In the genomic region with DNA sequence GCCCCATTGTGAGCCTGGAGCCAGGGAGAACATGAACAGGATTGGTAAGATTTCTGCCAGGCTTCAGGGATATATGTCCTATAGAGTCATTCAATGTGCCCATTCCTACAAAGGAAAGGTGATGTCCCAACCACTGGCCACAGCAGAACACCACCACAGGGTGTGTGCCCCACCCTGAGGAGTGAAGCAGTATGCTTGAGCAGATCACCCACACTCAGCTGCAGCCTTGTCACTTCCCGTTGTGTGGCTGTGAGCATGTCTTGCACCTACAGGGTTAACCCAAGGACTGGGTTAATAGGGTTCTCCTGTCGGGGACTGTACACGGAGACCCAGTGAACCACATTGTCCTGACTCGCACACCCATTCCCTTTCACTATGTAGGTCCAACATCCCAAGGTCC, we compare ENCODE assay signal across 17 mouse cellular contexts.
"Had no signal": no experiment of that assay in that cellular context is flagged by ENCODE, and none has a peak within 500 bp of the region (broad histone marks: within the 10 kb centered on the region; RNA-seq: fewer than 3 reads in every experiment).

No protein-coding gene starts in this region.

- DNase-seq: lung, adult 18-20 months; lung, embryonic 14.5 days; lung, postnatal 10 days; lung, postnatal 4 days; retina, postnatal 1 day; right cerebral cortex, postnatal 14 days; thymus, postnatal 25 days had no signal

- H3K27me3 ChIP-seq: liver, embryonic 12.5 days; midbrain, embryonic 13.5 days; midbrain, embryonic 15.5 days; neural tube, embryonic 13.5 days; neural tube, embryonic 15.5 days; stomach, embryonic 15.5 days had no signal

- H3K36me3 ChIP-seq: liver, embryonic 12.5 days; midbrain, embryonic 10.5 days; midbrain, embryonic 13.5 days; midbrain, embryonic 15.5 days; neural tube, embryonic 13.5 days; neural tube, embryonic 15.5 days; stomach, embryonic 15.5 days had no signal

- H3K9me3 ChIP-seq: liver, embryonic 12.5 days; midbrain, embryonic 10.5 days; midbrain, embryonic 13.5 days; midbrain, embryonic 15.5 days; neural tube, embryonic 13.5 days; neural tube, embryonic 15.5 days; stomach, embryonic 15.5 days had no signal

- H3K4me2 ChIP-seq: liver, embryonic 12.5 days; lung, embryonic 14.5 days; midbrain, embryonic 13.5 days; midbrain, embryonic 15.5 days; neural tube, embryonic 13.5 days; neural tube, embryonic 15.5 days; stomach, embryonic 15.5 days had no signal

- H3K4me3 ChIP-seq: liver, embryonic 12.5 days; midbrain, embryonic 10.5 days; midbrain, embryonic 13.5 days; midbrain, embryonic 15.5 days; myocyte; neural tube, embryonic 13.5 days; neural tube, embryonic 15.5 days; stomach, embryonic 15.5 days had no signal

- H3K9ac ChIP-seq: liver, embryonic 12.5 days; liver, embryonic 14.5 days; lung, embryonic 14.5 days; midbrain, embryonic 13.5 days; midbrain, embryonic 15.5 days; neural tube, embryonic 13.5 days; neural tube, embryonic 15.5 days; stomach, embryonic 15.5 days had no signal

- H3K4me1 ChIP-seq: liver, embryonic 12.5 days; midbrain, embryonic 13.5 days; stomach, embryonic 15.5 days had no signal

- H3K27ac ChIP-seq: liver, embryonic 12.5 days; liver, embryonic 14.5 days; midbrain, embryonic 13.5 days; midbrain, embryonic 15.5 days; neural tube, embryonic 13.5 days; neural tube, embryonic 15.5 days; stomach, embryonic 15.5 days; stomach, postnatal 0 days had no signal

- ATAC-seq: liver, embryonic 12.5 days; midbrain, embryonic 13.5 days; midbrain, embryonic 15.5 days had no signal
